Mouse (Mus musculus) spleen, adult 2 months (tissue): ENCODE data around the gene Lgi4.

Experiments
- CTCF ChIP-seq: fragments of 200-500 bp; IDR thresholded peaks from 2 replicates; pipeline ENCODE4 v1.5.1; 2011; ENCODE audit warnings: mild to moderate bottlenecking, inconsistent platforms; ENCODE audit not compliant: insufficient read depth, insufficient read length, insufficient replicate concordance; ENCODE audit errors: extremely low read depth
- POLR2A ChIP-seq: fragments of 200-500 bp; IDR thresholded peaks from 2 replicates; pipeline ENCODE4 v1.6.1; 2011; ENCODE audit warnings: low read depth, low read length, inconsistent platforms

GRCm38 (mm10) chr7:31116721-31117145, 57.6 kb downstream of the Lgi4 start:
- no peak for TF ChIP-seq CTCF
- no peak for TF ChIP-seq POLR2A
